Mouse (Mus musculus): Measurements from ENCODE around the gene Vmn1r55. TPM values are rescaled to one million over a fixed set of nuclear protein-coding genes. Genes with fewer than 3 reads are reported as not detected.

Gene Vmn1r55
- 0.01 TPM for polyA plus RNA-seq (2014; fragmentation: Illumina TruSeq; extraction: RNeasy Lipid Tissue Mini Kit (QIAGEN cat#74804); ENCODE audit: low read depth, low replicate concordance)

DNA sequence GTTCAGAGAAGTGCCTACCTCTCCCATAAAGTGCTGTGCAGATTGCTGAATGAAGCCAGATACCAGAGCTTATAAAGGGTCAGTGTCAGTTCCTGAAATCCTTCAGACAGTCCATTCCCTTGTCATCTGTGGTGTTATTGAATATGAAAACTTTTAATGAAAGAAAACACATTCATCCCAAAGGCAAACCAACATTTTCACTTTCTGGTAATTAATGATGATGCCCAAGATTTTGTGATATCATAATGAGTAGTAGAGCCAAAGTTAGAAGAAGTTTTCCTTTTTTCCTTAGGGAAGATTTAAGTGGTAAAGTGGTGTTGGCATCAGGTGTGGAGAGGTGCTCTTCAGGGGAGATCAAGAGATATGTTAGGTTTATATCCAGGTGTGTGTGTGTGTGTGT lies at the start of gene Vmn1r55:
TSS of gene Vmn1r55 (minus strand) at position 101 of the 400 bp plus-strand sequence.

GRCm38 (mm10) chr7:5196647-5197046 lies 47.2 kb upstream of the Vmn1r55 start, which contains the start of gene Vmn1r56:
TSS of gene Vmn1r56 (minus strand) at chr7:5196747.

DNA sequence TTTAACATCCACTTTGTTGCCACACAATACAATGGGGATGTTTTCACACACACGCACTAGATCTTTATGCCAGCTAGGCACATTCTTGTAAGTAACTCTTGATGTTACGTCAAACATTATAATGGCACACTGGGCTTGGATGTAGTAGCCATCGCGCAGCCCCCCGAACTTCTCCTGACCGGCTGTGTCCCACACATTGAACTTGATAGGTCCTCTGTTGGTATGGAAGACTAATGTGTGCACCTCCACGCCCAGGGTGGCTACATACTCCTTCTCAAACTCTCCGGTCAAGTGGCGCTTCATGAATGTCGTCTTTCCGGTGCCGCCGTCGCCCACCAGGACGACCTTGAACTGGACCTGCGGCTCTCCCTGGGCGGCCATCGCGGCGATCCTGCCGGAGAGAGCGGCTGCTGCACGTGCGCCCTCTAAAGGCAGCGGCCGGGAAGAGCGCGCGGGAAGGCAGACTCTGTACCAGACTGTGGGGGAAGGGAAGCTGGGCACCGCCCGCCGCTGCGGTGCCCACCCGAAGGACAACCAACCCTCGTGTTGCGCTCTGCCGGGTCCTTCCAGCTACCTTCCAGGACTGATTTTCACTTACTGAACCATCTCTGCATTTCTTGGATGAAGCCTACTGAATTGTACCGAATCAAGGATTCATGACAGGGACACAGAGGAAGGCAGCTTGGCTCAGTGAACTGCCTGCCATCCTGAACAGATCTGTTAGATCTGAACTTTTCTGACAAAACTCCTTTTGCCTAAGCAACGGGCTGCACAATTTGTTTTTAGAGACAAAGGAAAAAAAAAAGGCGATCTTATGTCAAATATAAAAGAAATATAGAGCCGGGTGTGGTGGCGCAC lies 23.7 kb downstream of the Vmn1r55 start, which contains the start of gene Rasl2-9:
TSS of gene Rasl2-9 (minus strand) at position 402 of the 858 bp plus-strand sequence.

DNA sequence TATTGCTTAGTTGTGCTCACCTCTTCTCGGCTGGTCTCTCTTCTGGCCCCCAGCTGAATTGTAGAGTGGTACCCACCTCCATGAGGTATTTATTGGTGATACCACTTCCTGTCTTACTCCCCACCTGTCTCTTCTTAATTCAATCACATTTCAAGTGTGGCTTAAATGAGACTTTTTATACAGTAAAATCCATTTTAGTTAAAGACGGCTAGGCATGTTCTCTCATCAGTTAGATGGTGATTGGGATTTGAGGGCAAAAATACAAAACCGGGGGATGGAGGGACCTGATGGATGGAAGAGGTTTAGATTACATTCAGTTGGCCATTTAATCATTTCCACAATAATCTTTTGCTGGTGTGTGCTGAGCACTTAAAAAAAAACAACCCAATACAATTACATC lies 32.6 kb downstream of the Vmn1r55 start, which contains the start of gene Rfpl4:
TSS of gene Rfpl4 (minus strand) at position 101 of the 400 bp plus-strand sequence.

GRCm38 (mm10) chr7:5080010-5080751 lies 69.3 kb downstream of the Vmn1r55 start, which contains the start of gene Epn1:
TSS of gene Epn1 (plus strand) at chr7:5080235.

Other genes with a start within 250 kb of the Vmn1r55 start
- gene Gm36210, start 243.2 kb downstream of the Vmn1r55 start, polyA plus RNA-seq (2014; fragmentation: Illumina TruSeq; extraction: RNeasy Lipid Tissue Mini Kit (QIAGEN cat#74804); ENCODE audit: low read depth, low replicate concordance) = not detected
- gene Zfp628, start 234.5 kb downstream of the Vmn1r55 start, polyA plus RNA-seq (2014; fragmentation: Illumina TruSeq; extraction: RNeasy Lipid Tissue Mini Kit (QIAGEN cat#74804); ENCODE audit: low read depth, low replicate concordance) = not detected
- gene Nat14, start 227.6 kb downstream of the Vmn1r55 start, polyA plus RNA-seq (2014; fragmentation: Illumina TruSeq; extraction: RNeasy Lipid Tissue Mini Kit (QIAGEN cat#74804); ENCODE audit: low read depth, low replicate concordance) = 0.67 TPM
- gene Ssc5d, start 223.9 kb downstream of the Vmn1r55 start, polyA plus RNA-seq (2014; fragmentation: Illumina TruSeq; extraction: RNeasy Lipid Tissue Mini Kit (QIAGEN cat#74804); ENCODE audit: low read depth, low replicate concordance) = not detected
- gene Sbk2, start 185.3 kb downstream of the Vmn1r55 start, polyA plus RNA-seq (2014; fragmentation: Illumina TruSeq; extraction: RNeasy Lipid Tissue Mini Kit (QIAGEN cat#74804); ENCODE audit: low read depth, low replicate concordance) = not detected
- gene Sbk3, start 178.5 kb downstream of the Vmn1r55 start, polyA plus RNA-seq (2014; fragmentation: Illumina TruSeq; extraction: RNeasy Lipid Tissue Mini Kit (QIAGEN cat#74804); ENCODE audit: low read depth, low replicate concordance) = 0.20 TPM
- gene Zfp579, start 153.5 kb downstream of the Vmn1r55 start, polyA plus RNA-seq (2014; fragmentation: Illumina TruSeq; extraction: RNeasy Lipid Tissue Mini Kit (QIAGEN cat#74804); ENCODE audit: low read depth, low replicate concordance) = 3.8 TPM
- gene Zfp524, start 135.3 kb downstream of the Vmn1r55 start, polyA plus RNA-seq (2014; fragmentation: Illumina TruSeq; extraction: RNeasy Lipid Tissue Mini Kit (QIAGEN cat#74804); ENCODE audit: low read depth, low replicate concordance) = not detected
- gene Fiz1, start 135.0 kb downstream of the Vmn1r55 start, polyA plus RNA-seq (2014; fragmentation: Illumina TruSeq; extraction: RNeasy Lipid Tissue Mini Kit (QIAGEN cat#74804); ENCODE audit: low read depth, low replicate concordance) = 21.5 TPM
- gene Gm44973, start 134.2 kb downstream of the Vmn1r55 start, polyA plus RNA-seq (2014; fragmentation: Illumina TruSeq; extraction: RNeasy Lipid Tissue Mini Kit (QIAGEN cat#74804); ENCODE audit: low read depth, low replicate concordance) = not detected
- gene Zfp865, start 129.3 kb downstream of the Vmn1r55 start, polyA plus RNA-seq (2014; fragmentation: Illumina TruSeq; extraction: RNeasy Lipid Tissue Mini Kit (QIAGEN cat#74804); ENCODE audit: low read depth, low replicate concordance) = 4.3 TPM
- gene Ccdc106, start 129.1 kb downstream of the Vmn1r55 start, polyA plus RNA-seq (2014; fragmentation: Illumina TruSeq; extraction: RNeasy Lipid Tissue Mini Kit (QIAGEN cat#74804); ENCODE audit: low read depth, low replicate concordance) = 1.6 TPM
- gene 4632433K11Rik, start 115.6 kb downstream of the Vmn1r55 start, polyA plus RNA-seq (2014; fragmentation: Illumina TruSeq; extraction: RNeasy Lipid Tissue Mini Kit (QIAGEN cat#74804); ENCODE audit: low read depth, low replicate concordance) = 0.83 TPM
- 3.4 TPM for gene Zfp784, start 111.2 kb downstream of the Vmn1r55 start, polyA plus RNA-seq (2014; fragmentation: Illumina TruSeq; extraction: RNeasy Lipid Tissue Mini Kit (QIAGEN cat#74804); ENCODE audit: low read depth, low replicate concordance)
- gene Zfp580, start 98.1 kb downstream of the Vmn1r55 start, polyA plus RNA-seq (2014; fragmentation: Illumina TruSeq; extraction: RNeasy Lipid Tissue Mini Kit (QIAGEN cat#74804); ENCODE audit: low read depth, low replicate concordance) = 0.32 TPM
- gene U2af2, start 87.5 kb downstream of the Vmn1r55 start, polyA plus RNA-seq (2014; fragmentation: Illumina TruSeq; extraction: RNeasy Lipid Tissue Mini Kit (QIAGEN cat#74804); ENCODE audit: low read depth, low replicate concordance) = 8.7 TPM
- gene Epn1, start 69.4 kb downstream of the Vmn1r55 start, polyA plus RNA-seq (2014; fragmentation: Illumina TruSeq; extraction: RNeasy Lipid Tissue Mini Kit (QIAGEN cat#74804); ENCODE audit: low read depth, low replicate concordance) = 2.7 TPM
- 0.20 TPM for gene Rfpl4, start 32.7 kb downstream of the Vmn1r55 start, polyA plus RNA-seq (2014; fragmentation: Illumina TruSeq; extraction: RNeasy Lipid Tissue Mini Kit (QIAGEN cat#74804); ENCODE audit: low read depth, low replicate concordance)
- 159 TPM for gene Rasl2-9, start 23.7 kb downstream of the Vmn1r55 start, polyA plus RNA-seq (2014; fragmentation: Illumina TruSeq; extraction: RNeasy Lipid Tissue Mini Kit (QIAGEN cat#74804); ENCODE audit: low read depth, low replicate concordance)
- gene Vmn1r56, start 47.1 kb upstream of the Vmn1r55 start, polyA plus RNA-seq (2014; fragmentation: Illumina TruSeq; extraction: RNeasy Lipid Tissue Mini Kit (QIAGEN cat#74804); ENCODE audit: low read depth, low replicate concordance) = not detected
- gene Vmn1r57, start 68.8 kb upstream of the Vmn1r55 start, polyA plus RNA-seq (2014; fragmentation: Illumina TruSeq; extraction: RNeasy Lipid Tissue Mini Kit (QIAGEN cat#74804); ENCODE audit: low read depth, low replicate concordance) = not detected
- gene Gm5065, start 200.9 kb upstream of the Vmn1r55 start, polyA plus RNA-seq (2014; fragmentation: Illumina TruSeq; extraction: RNeasy Lipid Tissue Mini Kit (QIAGEN cat#74804); ENCODE audit: low read depth, low replicate concordance) = not detected
- gene Nlrp2, start 201.4 kb upstream of the Vmn1r55 start, polyA plus RNA-seq (2014; fragmentation: Illumina TruSeq; extraction: RNeasy Lipid Tissue Mini Kit (QIAGEN cat#74804); ENCODE audit: low read depth, low replicate concordance) = not detected